Mouse (Mus musculus) liver, embryonic 13.5 days (tissue): ENCODE results near the gene Trappc10. TPM values are rescaled to one million over a fixed set of nuclear protein-coding genes. Genes with fewer than 3 reads are reported as not detected.
A peak's percentile ranks its signal among the peaks of the same experiment; 100 is the strongest.

ENCODE experiments used
- ATAC-seq: fragments of 200-750 bp; cut with Nextera tagmentation; 2 replicates; pipeline ENCODE4 v1.8.0; 2017; ENCODE audit warnings: low read depth, mild to moderate bottlenecking, moderate number of reproducible peaks, moderate library complexity
- DNase-seq: peaks from one replicate; pipeline ENCODE4 v3.0.0; 2022
- H3K27ac ChIP-seq: fragments of 300-500 bp; sonication (generic); 2 replicates; pipeline ENCODE4 v1.5.1; 2015; ENCODE audit warnings: moderate library complexity, mild to moderate bottlenecking, inconsistent platforms
- H3K27me3 ChIP-seq: fragments of 300-500 bp; sonication (generic); 2 replicates; pipeline ENCODE4 v1.6.1; 2015; ENCODE audit warnings: mild to moderate bottlenecking, inconsistent platforms
- H3K36me3 ChIP-seq: fragments of 300-500 bp; sonication (generic); 2 replicates; pipeline ENCODE4 v1.6.1; 2015; ENCODE audit warnings: mild to moderate bottlenecking, inconsistent platforms
- H3K4me1 ChIP-seq: fragments of 300-500 bp; sonication (generic); replicated peaks from 2 replicates; pipeline ENCODE4 v1.6.1; 2015; ENCODE audit warnings: inconsistent platforms
- H3K4me2 ChIP-seq: fragments of 300-500 bp; sonication (generic); 2 replicates; pipeline ENCODE4 v1.6.1; 2015; ENCODE audit warnings: inconsistent platforms, mild to moderate bottlenecking, moderate library complexity
- H3K4me3 ChIP-seq: fragments of 300-500 bp; sonication (generic); replicated peaks from 2 replicates; pipeline ENCODE4 v1.5.1; 2015; ENCODE audit warnings: mild to moderate bottlenecking, inconsistent platforms
- H3K9ac ChIP-seq: fragments of 300-500 bp; sonication (generic); 2 replicates; pipeline ENCODE4 v1.6.1; 2015; ENCODE audit warnings: mild to moderate bottlenecking, inconsistent platforms
- H3K9me3 ChIP-seq: fragments of 300-500 bp; sonication (generic); replicated peaks from 2 replicates; pipeline ENCODE4 v1.6.1; 2016; ENCODE audit warnings: inconsistent platforms
- WGBS: fragments of 180-500 bp; shearing (Covaris S2); methylation state at CpG from one replicate; pipeline ENCODE4 v1.1.7; 2015; ENCODE audit not compliant: insufficient replicate concordance; 5-methylcytosine and 5-hydroxymethylcytosine counted together
- polyA plus RNA-seq: library from polyadenylated mRNA; unstranded; fragments of >200 nt; fragmentation: Nextera tagmentation; extraction: Ambion mirVana; gene quantifications from 2 replicates; pipeline ENCODE4 v1.2.1, GENCODE M21; 2015

Trappc10 gene
- polyA plus RNA-seq, 1 experiment from 2014 or later, result 15.8 TPM

GRCm38 (mm10) chr10:78258142-78258675, 13.8 kb upstream of the Trappc10 start:
- Histone ChIP-seq H3K4me3 (no peak overlapping the region), H3K9ac (no peak overlapping the region), H3K27me3 (peaks cover 25% of the 10 kb centered on the region), H3K36me3 (no peaks in the 10 kb centered on the region), H3K27ac (no peak overlapping the region), H3K4me2 (no peak overlapping the region), H3K4me1 (peaks cover 12% of the 10 kb centered on the region), H3K9me3 (no peaks in the 10 kb centered on the region)
- DNase-seq, result no peak
- no peak for ATAC-seq
- WGBS, result 57% methylated on average over 6 of the region's 6 CpGs

- Histone ChIP-seq H3K9me3 (no peaks in the 10 kb centered on the region), H3K27me3 (peaks cover 23% of the 10 kb centered on the region), H3K4me3 (no peak overlapping the region), H3K36me3 (no peaks in the 10 kb centered on the region), H3K4me2 (no peak overlapping the region), H3K4me1 (peaks cover 12% of the 10 kb centered on the region), H3K27ac (no peak overlapping the region), H3K9ac (0 out of 2 replicates have a peak overlapping the region, but pooled peaks have one; percentile 13)
- DNase-seq (no peak), ATAC-seq (no peak)
- WGBS, result 60% methylated on average over 4 of the region's 4 CpGs
Measured at GRCm38 (mm10) chr10:78255646-78256059, 11.2 kb upstream of the Trappc10 start.

DNA sequence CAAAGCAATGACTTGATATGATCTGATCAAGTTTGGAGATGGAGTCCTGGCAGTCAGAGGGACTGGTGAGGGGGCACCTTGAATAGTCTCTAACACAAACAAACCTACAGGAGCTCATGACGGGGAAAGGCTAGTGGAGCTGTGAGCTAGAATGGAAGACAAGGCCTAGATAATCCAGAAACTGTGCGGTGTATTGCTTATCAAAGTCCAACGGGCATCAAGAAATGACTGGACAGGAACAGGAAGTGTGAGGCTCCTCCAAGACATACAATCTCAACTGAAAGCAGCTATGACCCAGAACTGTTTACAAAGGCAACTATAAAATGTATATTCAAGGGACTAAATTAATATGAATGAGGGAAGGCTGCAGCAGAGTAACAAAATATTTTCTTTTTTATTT, 2.8 kb upstream of the Trappc10 start:
- peaks cover 4% of the 10 kb centered on the region; the same call in 1 of the 2 replicates for H3K36me3 ChIP-seq
- H3K4me3 ChIP-seq, result no peak overlapping the region
- no peak overlapping the region for H3K4me2 ChIP-seq
- WGBS, result 17% methylated on average over 3 of the region's 3 CpGs
- DNase-seq, result no peak
- 0 out of 2 replicates have a peak overlapping the region, but pooled peaks have one; percentile 11 for H3K9ac ChIP-seq
- H3K27me3 ChIP-seq, result no peaks in the 10 kb centered on the region
- H3K4me1 ChIP-seq, result peaks cover 45% of the 10 kb centered on the region
- peak overlapping the region; percentile 67 for H3K27ac ChIP-seq
- no peak for ATAC-seq
- no peaks in the 10 kb centered on the region for H3K9me3 ChIP-seq

DNA sequence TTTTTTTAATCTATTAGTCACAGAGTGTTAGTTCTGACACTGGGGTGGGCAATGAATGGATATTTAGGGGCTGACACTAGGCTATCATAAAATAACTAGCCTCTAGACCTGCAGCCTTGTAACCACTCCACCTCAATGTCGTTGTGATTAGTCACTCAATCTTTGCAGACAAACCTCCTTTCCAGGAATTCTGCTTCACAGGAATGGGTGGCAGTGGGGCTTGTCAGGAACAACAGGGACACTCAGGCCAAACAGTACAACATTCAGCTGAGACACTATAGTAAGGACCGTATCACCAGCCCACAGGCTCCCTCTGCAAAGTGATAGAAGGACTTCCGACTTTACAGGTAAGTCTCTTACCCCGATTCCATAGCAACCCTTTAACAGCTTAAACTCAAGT, 2.3 kb upstream of the Trappc10 start:
- Histone ChIP-seq H3K4me1 (peaks cover 50% of the 10 kb centered on the region), H3K4me2 (no peak overlapping the region), H3K4me3 (no peak overlapping the region), H3K27me3 (no peaks in the 10 kb centered on the region), H3K27ac (peak overlapping the region; percentile 67), H3K9ac (0 out of 2 replicates have a peak overlapping the region, but pooled peaks have one; percentile 11), H3K36me3 (peaks cover 7% of the 10 kb centered on the region; the same call in 1 of the 2 replicates), H3K9me3 (no peaks in the 10 kb centered on the region)
- peak; percentile 34 for DNase-seq
- 31% methylated on average over 4 of the region's 4 CpGs for WGBS
- no peak; the same call in 1 of the 2 replicates for ATAC-seq

GRCm38 (mm10) chr10:78245225-78245547, 745 bp upstream of the Trappc10 start:
- peaks cover 9% of the 10 kb centered on the region; the same call in 1 of the 2 replicates for H3K36me3 ChIP-seq
- H3K4me3 ChIP-seq, result peak overlapping the region; percentile 94
- H3K27ac ChIP-seq, result peak overlapping the region; percentile 93
- no peak for DNase-seq
- H3K4me2 ChIP-seq, result peak overlapping the region; percentile 99
- H3K9me3 ChIP-seq, result no peaks in the 10 kb centered on the region
- H3K9ac ChIP-seq, result peak overlapping the region; percentile 94
- WGBS, result 18% methylated on average over 7 of the region's 7 CpGs
- H3K4me1 ChIP-seq, result peaks cover 65% of the 10 kb centered on the region
- peak; percentile 1; the same call in 1 of the 2 replicates for ATAC-seq
- no peaks in the 10 kb centered on the region for H3K27me3 ChIP-seq

DNA sequence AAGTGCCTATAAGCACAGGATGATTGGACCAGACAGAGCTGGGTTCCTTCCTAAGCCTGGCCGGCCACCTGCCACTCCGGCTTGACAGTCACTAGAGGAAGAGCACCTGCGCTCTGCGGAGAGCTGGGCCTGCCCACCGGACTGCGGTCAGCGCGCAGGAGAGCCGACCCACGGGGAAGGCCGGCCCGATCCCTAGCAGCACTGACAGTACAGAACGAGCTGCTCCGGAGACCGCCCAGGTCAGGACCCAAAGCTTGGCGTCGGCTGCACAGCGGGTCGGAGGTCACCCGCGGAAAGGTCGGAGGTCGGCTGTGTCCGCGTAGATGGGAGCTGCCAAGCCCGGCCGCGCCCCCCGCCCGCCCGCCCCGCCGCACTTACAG, 393 bp downstream of the Trappc10 start:
- Histone ChIP-seq H3K4me3 (peak overlapping the region; percentile 94), H3K36me3 (peaks cover 13% of the 10 kb centered on the region), H3K27me3 (no peaks in the 10 kb centered on the region), H3K27ac (peak overlapping the region; percentile 93), H3K4me2 (peak overlapping the region; percentile 99), H3K4me1 (peaks cover 77% of the 10 kb centered on the region), H3K9ac (peak overlapping the region; percentile 94), H3K9me3 (no peaks in the 10 kb centered on the region)
- peak; percentile 52 for ATAC-seq
- under 1% methylated on average over 28 of the region's 33 CpGs for WGBS
- DNase-seq, result peak; percentile 39

DNA sequence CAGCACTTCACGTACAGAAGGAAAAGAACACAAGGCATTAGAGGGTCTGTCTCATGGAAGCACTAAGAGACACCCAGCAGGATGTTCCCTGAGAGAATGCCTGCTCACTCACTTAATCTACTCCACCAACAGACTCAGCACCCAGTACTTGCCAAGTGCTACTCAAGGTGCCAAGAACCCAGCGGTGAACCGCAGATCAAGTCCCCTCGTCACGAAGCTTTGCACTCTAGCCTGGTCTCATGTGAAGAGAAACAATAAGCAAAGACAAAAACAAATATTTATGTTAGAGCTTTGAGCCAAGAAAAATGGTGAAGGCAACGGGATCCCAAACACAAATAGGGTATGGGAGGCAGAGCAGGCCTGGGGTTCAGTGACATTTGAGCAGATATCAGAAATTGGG, 5.5 kb downstream of the Trappc10 start:
- H3K27me3 ChIP-seq, result no peaks in the 10 kb centered on the region
- no peak overlapping the region for H3K4me3 ChIP-seq
- WGBS, result 89% methylated on average over 6 of the region's 6 CpGs
- peaks cover 99% of the 10 kb centered on the region for H3K4me1 ChIP-seq
- H3K9me3 ChIP-seq, result no peaks in the 10 kb centered on the region
- peak overlapping the region; percentile 81 for H3K27ac ChIP-seq
- DNase-seq (no peak), ATAC-seq (no peak)
- H3K4me2 ChIP-seq, result no peak overlapping the region
- peaks cover 32% of the 10 kb centered on the region for H3K36me3 ChIP-seq
- H3K9ac ChIP-seq, result peak overlapping the region; percentile 33; the same call in 1 of the 2 replicates

DNA sequence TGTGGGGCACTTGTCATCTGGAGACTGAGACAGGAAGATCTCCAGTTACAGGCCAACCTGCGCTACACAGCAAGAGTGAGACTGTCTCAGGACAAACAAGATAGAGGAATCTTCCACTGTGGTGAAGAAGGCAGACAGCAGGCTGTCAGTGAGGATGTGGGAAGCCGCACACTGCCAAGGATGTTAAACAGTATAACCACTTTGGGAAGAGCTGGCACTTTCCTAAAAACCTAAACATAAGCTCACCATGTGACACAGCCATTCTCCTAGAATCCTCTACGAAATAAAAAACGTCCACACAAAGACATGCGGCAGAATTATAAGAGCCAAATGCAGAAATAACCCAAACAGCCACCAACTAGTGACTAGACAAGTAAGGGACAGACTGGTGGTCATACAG, 6.1 kb downstream of the Trappc10 start:
- ATAC-seq (no peak), DNase-seq (no peak)
- peak overlapping the region; percentile 81 for H3K27ac ChIP-seq
- H3K4me3 ChIP-seq, result no peak overlapping the region
- 77% methylated on average over 5 of the region's 5 CpGs for WGBS
- H3K27me3 ChIP-seq, result no peaks in the 10 kb centered on the region
- H3K4me1 ChIP-seq, result peaks cover 100% of the 10 kb centered on the region
- H3K36me3 ChIP-seq, result peaks cover 32% of the 10 kb centered on the region
- H3K9me3 ChIP-seq, result no peaks in the 10 kb centered on the region
- 0 out of 2 replicates have a peak overlapping the region, but pooled peaks have one; percentile 33 for H3K9ac ChIP-seq
- H3K4me2 ChIP-seq, result 0 out of 2 replicates have a peak overlapping the region, but pooled peaks have one; percentile 38

DNA sequence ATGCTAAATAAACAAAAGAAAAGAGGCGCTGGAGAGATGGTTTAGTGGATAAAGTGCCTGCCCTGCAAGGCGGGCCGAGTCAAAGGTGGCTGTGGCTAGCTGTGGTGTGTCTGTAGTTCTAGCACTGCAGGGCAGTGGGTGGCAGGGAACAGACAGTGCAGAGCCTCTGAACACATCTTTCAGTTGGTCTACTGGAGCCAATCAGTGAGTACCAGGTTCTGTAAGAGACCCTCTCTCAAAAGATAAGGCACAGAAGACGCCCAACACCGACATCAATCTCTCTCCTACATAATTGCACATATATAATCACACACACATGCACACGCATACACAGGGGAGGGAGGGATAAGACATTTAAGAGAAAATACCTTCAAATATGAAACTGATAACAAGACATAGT, 6.6 kb downstream of the Trappc10 start:
- no peaks in the 10 kb centered on the region for H3K27me3 ChIP-seq
- peaks cover 32% of the 10 kb centered on the region for H3K36me3 ChIP-seq
- H3K4me3 ChIP-seq, result 0 out of 2 replicates have a peak overlapping the region, but pooled peaks have one; percentile 6
- peak; percentile 40 for DNase-seq
- H3K4me2 ChIP-seq, result peak overlapping the region; percentile 38
- H3K9me3 ChIP-seq, result no peaks in the 10 kb centered on the region
- peak overlapping the region; percentile 81 for H3K27ac ChIP-seq
- peaks cover 100% of the 10 kb centered on the region for H3K4me1 ChIP-seq
- peak overlapping the region; percentile 53 for H3K9ac ChIP-seq
- 27% methylated on average over 6 of the region's 6 CpGs for WGBS
- peak; percentile 86 for ATAC-seq

GRCm38 (mm10) chr10:78236885-78237629, 7.4 kb downstream of the Trappc10 start:
- Histone ChIP-seq H3K4me2 (peak overlapping the region; percentile 38), H3K4me1 (peaks cover 99% of the 10 kb centered on the region), H3K27ac (peak overlapping the region; percentile 81), H3K4me3 (no peak overlapping the region; the same call in 1 of the 2 replicates), H3K9ac (peak overlapping the region; percentile 53), H3K36me3 (peaks cover 27% of the 10 kb centered on the region), H3K9me3 (no peaks in the 10 kb centered on the region), H3K27me3 (no peaks in the 10 kb centered on the region)
- WGBS, result 49% methylated on average over 8 of the region's 8 CpGs
- DNase-seq (no peak), ATAC-seq (peak; percentile 53)

DNA sequence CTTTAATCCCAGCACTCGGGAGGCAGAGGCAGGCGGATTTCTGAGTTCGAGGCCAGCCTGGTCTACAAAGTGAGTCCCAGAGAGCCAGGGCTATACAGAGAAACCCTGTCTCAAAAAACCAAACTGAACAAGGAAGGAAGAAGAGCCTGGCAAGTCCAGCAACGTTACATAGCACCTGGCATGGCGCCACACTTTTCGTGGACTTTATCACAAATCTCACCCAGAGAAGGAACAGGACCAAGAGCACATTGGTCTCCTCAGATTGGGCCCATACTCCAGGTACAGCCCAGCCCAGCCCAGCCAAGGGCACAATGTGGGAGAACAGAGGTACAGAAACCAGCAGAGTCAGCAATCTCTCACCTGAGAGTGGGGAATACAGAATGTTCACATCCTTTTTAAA, 10.7 kb downstream of the Trappc10 start:
- Histone ChIP-seq H3K9me3 (no peaks in the 10 kb centered on the region), H3K36me3 (peaks cover 41% of the 10 kb centered on the region), H3K9ac (no peak overlapping the region), H3K4me3 (no peak overlapping the region), H3K4me1 (peaks cover 68% of the 10 kb centered on the region), H3K27me3 (no peaks in the 10 kb centered on the region), H3K27ac (no peak overlapping the region), H3K4me2 (no peak overlapping the region)
- WGBS, result 76% methylated on average over 6 of the region's 6 CpGs
- ATAC-seq (no peak), DNase-seq (no peak)
